Mouse (Mus musculus): ENCODE measurements at regions not wholly inside any gene's neighbourhood (a gene's known extent, or its start where the extent isn't known, plus 50 kb on each side); places are given as distances from the start of the nearest gene placed in this dataset.

DNA sequence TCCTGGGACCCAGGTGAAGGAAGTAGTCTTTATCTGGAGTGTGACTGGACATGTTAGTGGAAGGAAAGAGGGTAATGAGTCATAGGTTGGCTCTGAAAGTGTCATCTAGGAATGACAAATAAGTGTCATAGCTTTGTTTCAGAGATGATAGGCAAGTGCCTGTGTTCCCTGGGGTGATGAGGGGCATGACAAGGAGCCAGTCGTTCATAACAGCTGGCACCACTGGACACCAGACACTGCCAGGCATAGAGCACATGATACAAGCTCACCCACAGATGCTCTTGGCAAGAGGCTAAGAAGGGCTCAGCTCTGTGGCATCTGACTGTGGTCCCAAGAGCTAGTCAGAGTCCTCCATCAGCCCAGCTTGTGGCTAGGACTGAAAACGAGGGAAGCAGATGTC, 171.0 kb downstream of the Rab11fip4 start:
- no peak for DNase-seq

DNA sequence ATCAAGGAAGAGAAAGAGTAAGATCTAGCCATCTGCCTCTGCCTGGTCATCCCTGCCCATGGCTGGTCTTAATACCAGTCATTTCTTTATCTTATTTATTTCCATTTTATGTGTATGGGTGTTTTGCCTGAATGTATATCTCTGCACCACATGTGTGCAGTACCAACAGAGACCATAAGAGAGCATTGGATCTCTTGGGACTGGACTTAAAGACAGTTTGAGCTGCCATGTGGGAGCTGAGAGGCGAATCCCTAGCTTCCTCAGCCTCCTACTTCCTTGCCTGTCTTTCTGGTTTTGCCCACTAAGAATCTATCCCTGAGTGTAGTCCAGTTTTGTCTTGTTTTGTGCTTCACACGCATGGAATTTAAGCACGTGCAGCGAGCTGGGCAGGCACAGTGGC, 169.5 kb downstream of the Rab11fip4 start:
- no peak for DNase-seq

DNA sequence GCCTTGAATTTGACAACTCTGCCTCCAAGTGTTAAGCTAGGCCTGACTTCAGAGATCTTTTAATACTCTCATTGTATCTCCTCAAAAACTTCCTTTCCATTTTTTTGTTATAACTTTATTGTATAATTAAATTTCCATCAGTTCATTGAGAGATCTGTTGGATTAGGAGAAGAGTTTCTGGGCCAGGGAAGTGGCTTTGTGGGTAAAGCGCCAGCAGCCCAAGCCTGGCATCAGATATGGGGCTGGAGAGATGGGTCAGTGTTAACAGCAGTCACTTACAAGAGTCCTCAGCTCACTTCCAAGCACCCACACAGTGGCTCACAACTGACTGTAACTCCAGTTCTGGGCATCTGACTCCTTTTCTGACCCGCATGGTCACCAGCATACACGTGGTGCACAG, 167.3 kb downstream of the Rab11fip4 start:
- DNase-seq = no peak

DNA sequence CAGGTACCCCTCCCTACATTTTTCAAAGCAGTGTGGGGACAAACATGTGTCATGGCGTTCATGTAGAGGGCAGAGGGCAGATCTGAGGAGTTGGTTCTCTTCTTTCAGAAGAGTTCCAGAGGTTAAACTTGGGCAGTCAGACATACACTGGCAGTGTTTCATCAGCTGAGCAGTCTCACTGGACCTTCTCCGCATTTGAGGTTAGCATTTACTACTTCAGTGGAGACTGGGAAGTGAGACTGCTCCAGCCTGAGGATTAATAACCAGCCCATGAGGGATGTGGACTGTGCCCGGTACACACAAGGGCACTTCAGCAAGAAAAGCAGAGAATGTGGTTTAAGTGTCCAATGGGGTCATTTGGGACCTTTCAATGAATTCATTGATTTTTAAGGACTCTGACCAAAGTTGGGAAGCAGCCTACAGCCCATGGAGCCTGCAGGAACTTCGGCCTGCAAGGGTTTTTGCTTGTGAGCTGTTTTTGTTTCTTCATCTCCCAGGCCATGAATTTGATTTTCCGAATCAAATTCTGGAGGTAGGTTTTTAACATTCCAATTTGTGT, 166.6 kb downstream of the Rab11fip4 start:
- DNase-seq = no peak

DNA sequence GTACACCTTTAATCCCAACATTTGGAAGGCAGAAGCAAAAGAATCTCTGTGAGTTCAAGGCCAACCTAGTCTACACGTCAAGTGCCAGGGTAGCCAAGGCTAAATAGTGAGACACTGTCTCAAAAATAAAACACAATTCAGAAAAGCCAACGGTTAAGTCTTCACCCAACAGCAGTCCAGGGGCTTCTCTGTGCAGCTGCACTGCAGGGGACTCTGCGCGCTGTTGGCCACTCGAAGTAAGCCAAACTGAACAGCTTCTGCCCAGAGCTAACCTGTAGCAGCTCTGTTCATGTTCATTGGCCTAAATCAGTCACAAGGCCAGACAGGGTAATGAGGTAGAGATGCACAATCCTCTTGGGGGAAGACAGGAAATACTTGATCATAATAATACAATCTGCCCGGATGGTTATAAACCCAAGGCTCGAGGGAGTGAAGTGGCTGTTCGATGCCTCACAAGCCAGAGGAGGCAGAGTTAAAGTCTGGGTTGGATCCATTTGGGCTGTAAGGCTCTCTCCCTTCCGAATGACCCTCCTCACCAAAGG, 165.4 kb downstream of the Rab11fip4 start:
- DNase-seq = no peak

DNA sequence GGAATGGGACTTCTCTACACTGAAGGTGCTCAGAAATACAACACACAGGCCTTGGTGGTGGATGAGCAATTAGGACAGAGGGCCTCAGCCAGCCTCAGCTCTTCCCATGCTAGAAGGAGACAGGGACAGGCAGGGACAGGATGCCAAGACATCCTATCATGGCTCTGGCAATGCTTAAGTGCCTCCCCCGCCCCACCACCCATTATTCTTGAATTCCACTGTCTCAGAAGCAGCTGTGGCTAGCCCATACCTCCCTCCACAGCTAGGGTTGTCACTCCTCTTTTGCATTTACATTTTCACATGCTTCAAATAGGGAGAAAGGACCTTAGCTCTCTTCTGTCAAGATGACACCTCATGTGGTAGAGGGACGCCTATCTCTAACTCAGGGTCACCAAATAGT, 162.5 kb downstream of the Rab11fip4 start:
- no peak for DNase-seq

DNA sequence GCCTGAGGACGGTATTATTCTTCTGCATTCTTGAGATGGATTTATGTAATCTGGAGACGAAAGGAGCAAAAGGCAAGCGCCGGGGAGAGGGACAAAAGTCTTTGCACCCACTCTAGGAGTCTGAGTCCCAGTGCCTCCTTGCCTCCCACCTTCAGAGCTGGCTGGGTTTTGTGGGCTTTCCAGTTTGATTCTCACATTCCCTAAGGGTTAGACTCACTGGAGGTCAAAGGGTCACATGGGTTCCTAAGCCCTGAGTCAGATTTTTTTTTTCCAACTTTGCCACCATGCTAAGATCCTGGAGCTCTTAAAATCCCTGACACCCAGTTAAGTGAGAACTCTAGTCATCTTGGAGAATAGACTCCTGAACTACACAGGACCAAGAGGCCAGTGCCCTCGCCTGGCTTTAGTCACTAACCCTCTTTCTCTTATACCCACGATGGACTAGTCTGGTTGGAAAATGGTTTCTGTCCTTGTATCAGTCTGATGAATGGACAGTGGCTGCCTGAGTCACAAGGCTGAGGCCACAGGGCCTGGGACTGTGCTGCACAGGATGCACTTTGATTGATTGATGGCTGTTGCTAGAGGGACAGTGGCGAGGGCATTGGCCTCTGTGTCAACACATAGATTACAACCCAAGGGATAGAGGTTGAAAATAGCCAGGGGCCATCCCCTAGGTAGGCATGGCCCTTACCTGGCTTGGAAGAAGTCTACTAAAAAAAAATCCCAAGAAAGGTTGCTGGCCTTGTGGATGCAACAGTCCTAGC, 161.9 kb downstream of the Rab11fip4 start:
- no peak for DNase-seq

DNA sequence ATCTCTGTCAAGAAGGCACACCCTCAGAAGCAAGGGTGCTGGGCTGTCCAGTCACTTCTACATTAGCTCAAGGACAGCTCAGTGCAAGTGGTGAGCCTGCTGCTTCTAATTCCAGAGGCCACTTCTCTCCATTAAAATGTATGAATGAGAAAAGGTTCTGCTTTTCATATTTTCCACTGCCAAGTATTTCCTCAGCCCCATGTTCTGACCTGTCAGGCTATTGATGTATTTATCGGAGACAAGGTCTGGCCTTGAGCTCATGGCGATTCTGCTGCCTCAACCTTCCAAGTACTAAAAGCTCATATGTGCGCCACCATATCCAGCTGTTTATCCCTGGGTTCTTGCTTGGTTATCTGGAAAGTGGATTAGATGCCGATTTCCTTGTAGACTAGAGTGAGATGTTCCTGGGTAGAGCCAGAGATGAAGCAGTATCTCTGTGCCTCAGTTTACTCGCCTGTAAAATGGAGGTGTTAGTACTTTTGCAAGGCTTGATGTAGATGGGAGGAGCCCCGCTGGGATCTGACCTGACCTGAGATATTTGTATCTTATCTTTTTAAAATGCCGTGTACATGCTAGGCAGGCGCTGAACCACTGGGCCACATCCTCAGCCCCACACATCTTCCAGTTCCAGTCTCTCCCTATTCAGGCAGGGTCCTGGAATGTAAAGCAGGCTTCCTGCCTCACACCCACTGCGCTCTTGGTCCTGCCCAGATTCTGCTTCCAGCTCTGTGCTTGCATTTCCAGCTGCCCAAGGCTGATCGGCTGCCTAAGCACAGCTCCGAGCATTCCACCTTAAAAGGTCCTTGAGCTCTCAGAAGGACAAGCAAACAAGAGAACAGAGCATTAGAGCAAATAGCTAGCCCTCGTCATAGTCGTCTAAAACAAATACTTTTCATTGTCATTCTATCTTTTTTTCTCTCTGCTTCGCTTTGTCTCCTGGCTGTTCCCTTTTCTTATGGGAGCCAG, 161.0 kb downstream of the Rab11fip4 start:
- DNase-seq = no peak

DNA sequence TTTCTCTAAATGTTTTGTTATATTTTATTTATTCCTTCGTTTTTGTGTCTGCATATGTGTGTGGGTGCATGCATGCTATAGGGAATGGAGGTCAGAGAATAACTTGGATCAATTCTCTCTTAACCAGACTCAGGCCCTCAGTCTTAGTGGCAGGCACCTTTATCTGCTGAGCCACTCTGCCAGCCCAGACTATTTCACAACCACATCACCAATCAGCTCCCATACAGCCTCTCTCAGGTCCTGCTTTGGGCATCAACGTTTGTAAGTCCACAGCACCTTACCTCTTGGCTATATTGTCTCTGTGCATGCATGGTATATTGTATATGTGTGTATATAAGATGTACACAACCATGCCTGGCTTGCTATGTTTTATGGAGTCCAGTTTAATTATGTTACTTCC, 159.9 kb downstream of the Rab11fip4 start:
- no peak for DNase-seq

DNA sequence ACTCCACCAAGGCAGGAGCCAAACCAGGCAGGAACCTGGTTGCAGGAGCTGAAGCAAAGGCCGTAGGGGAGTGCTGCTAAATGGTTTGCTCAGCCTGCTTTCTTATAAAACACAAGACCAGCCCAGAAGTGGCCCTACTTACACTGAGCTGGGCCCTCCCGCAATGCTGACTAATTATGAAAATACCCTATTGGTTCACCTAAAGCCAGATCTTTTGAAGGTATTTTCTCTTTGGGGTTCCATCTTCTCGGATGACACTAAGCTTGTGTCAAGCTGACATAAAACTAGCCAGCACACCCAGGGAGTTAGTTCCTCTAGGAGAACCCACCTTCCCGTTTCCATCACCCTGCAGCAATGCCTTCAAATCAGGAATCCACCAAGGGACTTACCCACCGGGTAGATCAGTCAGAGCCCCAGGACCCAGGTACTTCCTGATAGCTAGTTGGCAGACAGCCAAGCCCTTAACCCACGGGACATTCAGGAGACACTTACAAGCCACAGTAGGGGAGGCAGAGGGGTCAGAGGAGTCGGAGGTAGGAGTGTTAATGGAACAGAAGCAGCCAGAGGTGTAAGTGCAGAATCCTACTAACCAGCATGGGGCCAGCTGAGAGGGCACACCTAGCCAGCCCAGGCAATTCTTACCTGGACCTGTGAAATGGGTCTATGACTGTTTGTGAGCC, 158.9 kb downstream of the Rab11fip4 start:
- DNase-seq = no peak

DNA sequence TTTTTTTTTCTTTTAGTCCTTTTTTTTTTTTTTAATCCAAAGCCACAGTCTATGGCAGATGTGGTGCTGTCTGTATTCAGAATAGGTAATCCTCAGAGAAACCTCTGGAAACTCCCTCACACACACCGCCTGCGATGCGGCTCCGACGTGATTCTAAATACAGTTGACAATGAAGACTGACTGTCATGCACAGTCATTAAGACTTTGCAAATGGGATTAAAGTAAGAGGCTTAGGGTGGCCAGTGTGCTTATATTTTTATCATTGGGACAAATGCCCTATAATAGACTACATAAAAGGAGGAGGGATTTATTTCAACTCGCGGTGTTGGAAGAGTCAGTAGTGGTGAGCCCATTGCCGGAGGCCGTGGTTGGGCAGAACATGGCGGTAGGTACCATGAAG, 158.1 kb downstream of the Rab11fip4 start:
- DNase-seq = no peak

DNA sequence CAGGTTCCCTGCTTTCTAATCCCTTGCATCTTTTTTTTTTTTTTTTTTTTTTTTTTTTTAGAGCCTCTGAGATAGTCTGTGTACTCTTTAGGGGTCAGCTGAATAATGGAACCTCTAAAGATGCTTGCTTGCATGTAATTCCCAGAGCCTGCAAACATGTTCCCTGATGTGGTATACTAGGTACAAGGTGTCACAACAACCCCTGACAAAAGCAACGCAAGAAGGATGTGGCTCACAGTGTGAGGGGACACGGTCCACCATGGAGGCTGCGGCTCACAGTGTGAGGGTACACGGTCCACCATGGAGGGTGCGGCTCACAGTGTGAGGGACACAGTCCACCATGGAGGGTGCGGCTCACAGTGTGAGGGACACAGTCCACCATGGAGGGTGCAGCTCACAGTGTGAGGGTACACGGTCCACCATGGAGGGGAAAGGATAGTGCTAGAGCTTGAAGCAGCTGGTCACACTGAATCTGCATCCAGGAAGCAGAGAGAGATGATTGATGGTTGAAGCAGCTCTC, 157.7 kb downstream of the Rab11fip4 start:
- no peak for DNase-seq

DNA sequence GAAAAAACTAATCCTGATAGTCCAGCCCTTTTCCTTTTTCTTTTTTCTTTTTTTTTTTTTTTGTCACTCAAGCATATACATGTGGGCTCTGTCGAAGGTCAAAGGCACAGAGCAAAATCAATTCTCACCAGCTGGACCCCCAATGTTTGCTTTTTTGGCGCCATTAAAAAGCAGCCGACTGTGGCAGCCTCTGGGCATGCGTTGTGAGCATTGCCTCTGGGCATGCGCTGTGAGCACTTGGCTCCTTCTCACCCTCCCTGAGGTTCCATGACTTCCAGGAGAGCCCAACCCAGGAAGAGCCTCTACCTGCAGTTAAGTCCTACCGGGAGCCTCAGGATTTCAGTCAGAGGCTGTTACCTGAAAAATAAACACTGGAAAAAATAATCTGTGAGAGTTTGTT, 156.8 kb downstream of the Rab11fip4 start:
- no peak for DNase-seq
